Mouse (Mus musculus) MEL-GATA-1-ER (cell line): ENCODE results near the gene 9130204L05Rik.

Source experiments
- DNase-seq: peaks from one replicate; pipeline ENCODE4 v3.0.0-alpha.2; 2012; ENCODE audit warnings: low read depth; ENCODE audit errors: extremely low read depth

Gene 9130204L05Rik

GRCm38 (mm10) chr3:91090703-91091102 is at the start of gene 9130204L05Rik:
Gene 9130204L05Rik, minus strand, starts transcription at chr3:91090803.
- DNase-seq = no peak

GRCm38 (mm10) chr3:91108696-91109095 is 18.1 kb upstream of the 9130204L05Rik start:
- DNase-seq = no peak

GRCm38 (mm10) chr3:91059211-91059610 is 31.4 kb downstream of the 9130204L05Rik start:
- DNase-seq = no peak

- no peak for DNase-seq
Measured at GRCm38 (mm10) chr3:91052654-91053053, 37.9 kb downstream of the 9130204L05Rik start.
